Mouse (Mus musculus) ZHBTc4 (cell line): ENCODE measurements around the gene H2al1b.

Experiments used
- DNase-seq: peaks from one replicate; pipeline ENCODE4 v3.0.0-alpha.2; 2011; ENCODE audit warnings: low read depth, low spot score

Gene H2al1b

GRCm38 (mm10) chrX:11346756-11347155 lies 44.5 kb downstream of the H2al1b start:
- no peak for DNase-seq
